22 mouse cellular contexts compared by ENCODE assay signal in the genomic region with DNA sequence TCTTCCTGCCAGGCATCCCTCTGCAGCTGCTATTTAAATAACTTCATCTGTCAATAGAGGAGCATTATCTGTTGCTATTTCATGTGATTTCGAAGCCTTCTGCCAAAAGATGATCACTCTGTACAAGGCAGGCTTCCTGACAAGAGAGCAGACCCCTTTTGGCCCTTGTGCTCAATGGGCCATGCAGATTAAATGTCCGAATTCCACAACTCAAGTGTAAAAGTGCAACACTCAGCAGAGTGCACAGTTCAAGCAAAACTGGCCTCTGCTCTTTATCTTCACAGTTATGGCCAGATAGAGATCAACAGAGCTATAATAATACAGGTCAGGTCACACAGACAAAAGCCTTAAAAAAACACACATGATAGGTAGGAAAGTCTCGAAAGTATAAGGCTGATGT. TPM values are rescaled to one million over a fixed set of nuclear protein-coding genes. Genes with fewer than 3 reads are reported as not detected.
DNase-seq lines count a peak whose midpoint lies in the region; ATAC-seq lines count a peak whose summit lies in the region.
"Had no signal": no experiment of that assay in that cellular context is flagged by ENCODE, and none has a peak within 500 bp of the region (broad histone marks: within the 10 kb centered on the region; RNA-seq: fewer than 3 reads in every experiment).

No protein-coding gene starts in this region.

- WGBS in kidney, embryonic 14.5 days = 31% methylated on average over 3 of the region's 3 CpGs
- 77% methylated on average over 3 of the region's 3 CpGs for WGBS in heart, embryonic 10.5 days

- H3K9me3 ChIP-seq in kidney, embryonic 14.5 days (ENCODE audit: control insufficient read depth, low read length) = no peaks in the 10 kb centered on the region
- H3K9me3 ChIP-seq in heart, embryonic 10.5 days = no peaks in the 10 kb centered on the region
- H3K9me3 ChIP-seq: embryonic facial prominence, embryonic 15.5 days; heart, embryonic 12.5 days; hindbrain, embryonic 10.5 days had no signal

- H3K4me1 ChIP-seq in kidney, embryonic 14.5 days (ENCODE audit: control insufficient read depth, insufficient read depth, low read length) = no peaks in the 10 kb centered on the region
- no peaks in the 10 kb centered on the region for H3K4me1 ChIP-seq in heart, embryonic 10.5 days
- H3K4me1 ChIP-seq: embryonic facial prominence, embryonic 15.5 days; heart, embryonic 12.5 days; hindbrain, embryonic 10.5 days had no signal

- H3K4me3 ChIP-seq in kidney, embryonic 14.5 days (ENCODE audit: low read length) = no peak overlapping the region
- no peak overlapping the region for H3K4me3 ChIP-seq in heart, embryonic 10.5 days
- H3K4me3 ChIP-seq: embryonic facial prominence, embryonic 15.5 days; erythroblast, embryonic 14.5 days; heart, adult 2 months; heart, embryonic 12.5 days; hindbrain, embryonic 10.5 days had no signal

- ATAC-seq in kidney, embryonic 14.5 days (ENCODE audit: low FRiP score, low TSS enrichment) = peak; percentile 77
- ATAC-seq: forebrain, postnatal 0 days had no signal

- no peaks in the 10 kb centered on the region for H3K27me3 ChIP-seq in kidney, embryonic 14.5 days (ENCODE audit: control insufficient read depth, insufficient read depth, low read length)
- H3K27me3 ChIP-seq in heart, embryonic 10.5 days (ENCODE audit: insufficient read depth, poor library complexity, severe bottlenecking) = no peaks in the 10 kb centered on the region
- H3K27me3 ChIP-seq: embryonic facial prominence, embryonic 15.5 days; heart, embryonic 12.5 days had no signal

- no peak overlapping the region for H3K4me2 ChIP-seq in kidney, embryonic 14.5 days (replicated peaks; ENCODE audit: low read depth, low read length)
- H3K4me2 ChIP-seq: embryonic facial prominence, embryonic 15.5 days; heart, embryonic 12.5 days; hindbrain, embryonic 14.5 days had no signal

- no peak overlapping the region for H3K9ac ChIP-seq in kidney, embryonic 14.5 days (ENCODE audit: low read depth, low read length)
- H3K9ac ChIP-seq: embryonic facial prominence, embryonic 15.5 days; forebrain, postnatal 0 days; heart, embryonic 12.5 days; hindbrain, embryonic 14.5 days had no signal

- no peak overlapping the region for H3K27ac ChIP-seq in kidney, embryonic 14.5 days (ENCODE audit: low read depth, low read length)
- H3K27ac ChIP-seq in heart, embryonic 10.5 days = no peak overlapping the region
- H3K27ac ChIP-seq: embryonic facial prominence, embryonic 15.5 days; heart, adult 2 months; hindbrain, embryonic 10.5 days; hindbrain, embryonic 14.5 days had no signal

- DNase-seq in kidney, adult 18-20 months = peak; percentile 15
- peak; percentile 21 for DNase-seq in kidney, postnatal 10 days
- peak; percentile 6 to 10 for DNase-seq in kidney, postnatal 4 days
- DNase-seq in heart, embryonic 10.5 days (ENCODE audit: low spot score) = no peak
- no peak for DNase-seq in thymus, postnatal 4 days
- DNase-seq in spleen, adult 18-20 months = no peak
- no peak for DNase-seq in cerebellum, adult 9-10 months
- DNase-seq: adrenal gland, postnatal 14 days; cerebellum, adult 18-20 months; cerebellum, postnatal 10 days; forebrain, postnatal 0 days; gastrocnemius, postnatal 14 days; heart, adult 2 months had no signal

- H3K36me3 ChIP-seq in kidney, embryonic 14.5 days (ENCODE audit: control insufficient read depth, insufficient read depth, low read length) = no peaks in the 10 kb centered on the region
- no peaks in the 10 kb centered on the region for H3K36me3 ChIP-seq in heart, embryonic 10.5 days
- H3K36me3 ChIP-seq: embryonic facial prominence, embryonic 15.5 days; heart, embryonic 12.5 days; hindbrain, embryonic 10.5 days had no signal

RNA-seq across cellular contexts. Expression of gene Il5ra, which starts 46.9 kb away (rescaled TPM):
- polyA plus RNA-seq in kidney, embryonic 14.5 days (2014; fragmentation: Nextera tagmentation; extraction: Ambion mirVana) = not detected in 2 replicates
- polyA plus RNA-seq in heart, embryonic 10.5 days (2016; fragmentation: Nextera tagmentation; extraction: Ambion mirVana) = not detected in 2 replicates
- polyA plus RNA-seq: C2C12; embryonic facial prominence, embryonic 11.5 days; erythroblast, embryonic 14.5 days; forebrain, embryonic 11.5 days; heart, embryonic 12.5 days; hindbrain, embryonic 14.5 days had no signal

Comparison
In these comparisons a context has a peak if more than half of its experiments do, and no peak if none do; other contexts are left out.
1. DNase-seq: peak in kidney, adult 18-20 months (single experiment), kidney, postnatal 10 days (single experiment) and kidney, postnatal 4 days (2 of 2); none in heart, embryonic 10.5 days (single experiment), thymus, postnatal 4 days (single experiment), spleen, adult 18-20 months (0 of 2) and cerebellum, adult 9-10 months (single experiment).